Mouse (Mus musculus) forebrain, embryonic 15.5 days (tissue): ENCODE measurements at regions not wholly inside any gene's neighbourhood (a gene's known extent, or its start where the extent isn't known, plus 50 kb on each side); places are given as distances from the start of the nearest gene placed in this dataset.
A peak's percentile ranks its signal among the peaks of the same experiment; 100 is the strongest.
"Not testable (repeated sequence)": the region's sequence is repeated elsewhere in the genome, so short reads cannot be mapped to it uniquely, and the experiment has no call there.

Experiments used
- ATAC-seq: fragments of 200-750 bp; cut with Nextera tagmentation; replicated peaks from 2 replicates; pipeline ENCODE4 v1.8.0; 2017; ENCODE audit warnings: mild to moderate bottlenecking, moderate TSS enrichment, moderate library complexity
- H3K27ac ChIP-seq: fragments of 300-500 bp; sonication (generic); replicated peaks from 2 replicates; pipeline ENCODE4 v1.5.1; 2015; ENCODE audit warnings: mild to moderate bottlenecking, inconsistent platforms
- H3K27me3 ChIP-seq: fragments of 300-500 bp; sonication (generic); 2 replicates; pipeline ENCODE4 v1.6.1; 2015; ENCODE audit warnings: inconsistent platforms
- H3K36me3 ChIP-seq: fragments of 300-500 bp; sonication (generic); 2 replicates; pipeline ENCODE4 v1.6.1; 2015; ENCODE audit warnings: mild to moderate bottlenecking, inconsistent platforms
- H3K4me1 ChIP-seq: fragments of 300-500 bp; sonication (generic); 2 replicates; pipeline ENCODE4 v1.6.1; 2015; ENCODE audit warnings: inconsistent platforms
- H3K4me2 ChIP-seq: fragments of 300-500 bp; sonication (generic); replicated peaks from 2 replicates; pipeline ENCODE4 v1.6.1; 2015; ENCODE audit warnings: mild to moderate bottlenecking, inconsistent platforms
- H3K4me3 ChIP-seq: fragments of 300-500 bp; sonication (generic); 2 replicates; pipeline ENCODE4 v1.5.1; 2015; ENCODE audit warnings: mild to moderate bottlenecking, inconsistent platforms
- H3K9ac ChIP-seq: fragments of 300-500 bp; sonication (generic); replicated peaks from 2 replicates; pipeline ENCODE4 v1.6.1; 2015; ENCODE audit warnings: mild to moderate bottlenecking, inconsistent platforms
- H3K9me3 ChIP-seq: fragments of 300-500 bp; sonication (generic); 2 replicates; pipeline ENCODE4 v1.6.1; 2016; ENCODE audit warnings: inconsistent platforms
- WGBS: fragments of 180-500 bp; shearing (Covaris S2); methylation state at CpG from one replicate; pipeline ENCODE4 v1.1.7; 2015; ENCODE audit warnings: mixed read lengths; 5-methylcytosine and 5-hydroxymethylcytosine counted together

- no peak for ATAC-seq
- no peaks in the 10 kb centered on the region for H3K4me1 ChIP-seq
- H3K36me3 ChIP-seq: no peaks in the 10 kb centered on the region
- no peak overlapping the region for H3K4me2 ChIP-seq
- no peak overlapping the region for H3K27ac ChIP-seq
- H3K27me3 ChIP-seq: no peaks in the 10 kb centered on the region
- WGBS: 91% methylated on average over 1 of the region's 1 CpGs
- H3K9ac ChIP-seq: no peak overlapping the region
- H3K9me3 ChIP-seq: no peaks in the 10 kb centered on the region
- H3K4me3 ChIP-seq: no peak overlapping the region
Measured at GRCm38 (mm10) chr6:41176034-41176433, 126.0 kb upstream of the Try4 start.

GRCm38 (mm10) chr6:41163491-41163890 lies 128.2 kb upstream of the 2210010C04Rik start:
- 79% methylated on average over 1 of the region's 1 CpGs for WGBS
- H3K27ac ChIP-seq: no peak overlapping the region
- no peak overlapping the region for H3K4me3 ChIP-seq
- no peaks in the 10 kb centered on the region for H3K9me3 ChIP-seq
- no peak overlapping the region for H3K4me2 ChIP-seq
- H3K9ac ChIP-seq: no peak overlapping the region
- no peak for ATAC-seq
- no peaks in the 10 kb centered on the region for H3K27me3 ChIP-seq
- H3K4me1 ChIP-seq: no peaks in the 10 kb centered on the region
- no peaks in the 10 kb centered on the region for H3K36me3 ChIP-seq

- Histone ChIP-seq H3K4me3 (no peak overlapping the region), H3K36me3 (no peaks in the 10 kb centered on the region), H3K27me3 (no peaks in the 10 kb centered on the region), H3K4me2 (no peak overlapping the region), H3K4me1 (no peaks in the 10 kb centered on the region), H3K9ac (no peak overlapping the region), H3K9me3 (no peaks in the 10 kb centered on the region), H3K27ac (no peak overlapping the region)
- ATAC-seq: no peak
- WGBS: 80% methylated on average over 1 of the region's 1 CpGs
Measured at GRCm38 (mm10) chr6:41161693-41162092, 126.4 kb upstream of the 2210010C04Rik start.

- Histone ChIP-seq H3K36me3 (no peaks in the 10 kb centered on the region), H3K9me3 (no peaks in the 10 kb centered on the region), H3K4me1 (no peaks in the 10 kb centered on the region), H3K9ac (no peak overlapping the region), H3K27me3 (no peaks in the 10 kb centered on the region), H3K4me2 (no peak overlapping the region), H3K27ac (no peak overlapping the region), H3K4me3 (no peak overlapping the region)
- 90% methylated on average over 7 of the region's 7 CpGs for WGBS
- ATAC-seq: no peak
Measured at GRCm38 (mm10) chr6:41152101-41152500, 116.8 kb upstream of the 2210010C04Rik start.

GRCm38 (mm10) chr6:41151542-41151941 lies 116.2 kb upstream of the 2210010C04Rik start:
- Histone ChIP-seq H3K4me3 (no peak overlapping the region), H3K27ac (no peak overlapping the region), H3K9ac (no peak overlapping the region), H3K4me1 (no peaks in the 10 kb centered on the region), H3K4me2 (no peak overlapping the region), H3K27me3 (no peaks in the 10 kb centered on the region), H3K9me3 (no peaks in the 10 kb centered on the region), H3K36me3 (no peaks in the 10 kb centered on the region)
- no peak for ATAC-seq
- WGBS: 87% methylated on average over 3 of the region's 3 CpGs

- no peak for ATAC-seq
- Histone ChIP-seq H3K9me3 (no peaks in the 10 kb centered on the region), H3K4me2 (no peak overlapping the region), H3K27me3 (no peaks in the 10 kb centered on the region), H3K4me1 (no peaks in the 10 kb centered on the region), H3K27ac (no peak overlapping the region), H3K9ac (no peak overlapping the region), H3K4me3 (no peak overlapping the region), H3K36me3 (no peaks in the 10 kb centered on the region)
- WGBS: 89% methylated on average over 1 of the region's 1 CpGs
Measured at GRCm38 (mm10) chr6:41140916-41141315, 105.6 kb upstream of the 2210010C04Rik start.

GRCm38 (mm10) chr6:41137401-41137777 lies 102.1 kb upstream of the 2210010C04Rik start:
- ATAC-seq: peak; percentile 23; the same call in 1 of the 2 replicates
- not testable (repeated sequence) for H3K27ac ChIP-seq, H3K4me3 ChIP-seq, H3K9me3 ChIP-seq, H3K9ac ChIP-seq, H3K4me2 ChIP-seq, H3K27me3 ChIP-seq, H3K4me1 ChIP-seq, H3K36me3 ChIP-seq
- WGBS: 33% methylated on average over 2 of the region's 2 CpGs

- WGBS: 33% methylated on average over 6 of the region's 6 CpGs
- H3K4me3 ChIP-seq: no peak overlapping the region
- H3K4me2 ChIP-seq: no peak overlapping the region
- H3K27ac ChIP-seq: no peak overlapping the region
- H3K9me3 ChIP-seq: no peaks in the 10 kb centered on the region
- H3K4me1 ChIP-seq: no peaks in the 10 kb centered on the region
- H3K36me3 ChIP-seq: no peaks in the 10 kb centered on the region
- no peak overlapping the region for H3K9ac ChIP-seq
- peak; percentile 74 for ATAC-seq
- H3K27me3 ChIP-seq: no peaks in the 10 kb centered on the region
Measured at GRCm38 (mm10) chr6:41136717-41137400, 101.5 kb upstream of the 2210010C04Rik start.

- no peaks in the 10 kb centered on the region for H3K36me3 ChIP-seq
- no peak overlapping the region for H3K27ac ChIP-seq
- no peak for ATAC-seq
- no peak overlapping the region for H3K4me2 ChIP-seq
- no peaks in the 10 kb centered on the region for H3K9me3 ChIP-seq
- H3K4me3 ChIP-seq: no peak overlapping the region
- H3K4me1 ChIP-seq: no peaks in the 10 kb centered on the region
- no peak overlapping the region for H3K9ac ChIP-seq
- WGBS: 79% methylated on average over 4 of the region's 4 CpGs
- no peaks in the 10 kb centered on the region for H3K27me3 ChIP-seq
Measured at GRCm38 (mm10) chr6:41135160-41135559, 99.9 kb upstream of the 2210010C04Rik start.

- 91% methylated on average over 4 of the region's 4 CpGs for WGBS
- no peak overlapping the region for H3K4me2 ChIP-seq
- H3K4me1 ChIP-seq: no peaks in the 10 kb centered on the region
- H3K36me3 ChIP-seq: no peaks in the 10 kb centered on the region
- no peaks in the 10 kb centered on the region for H3K27me3 ChIP-seq
- no peak overlapping the region for H3K9ac ChIP-seq
- no peak overlapping the region for H3K4me3 ChIP-seq
- H3K9me3 ChIP-seq: no peaks in the 10 kb centered on the region
- no peak for ATAC-seq
- H3K27ac ChIP-seq: no peak overlapping the region
Measured at GRCm38 (mm10) chr6:41129906-41130305, 94.6 kb upstream of the 2210010C04Rik start.

- H3K27ac ChIP-seq: no peak overlapping the region
- 93% methylated on average over 7 of the region's 7 CpGs for WGBS
- no peaks in the 10 kb centered on the region for H3K36me3 ChIP-seq
- no peak overlapping the region for H3K4me3 ChIP-seq
- H3K27me3 ChIP-seq: no peaks in the 10 kb centered on the region
- no peaks in the 10 kb centered on the region for H3K9me3 ChIP-seq
- no peak for ATAC-seq
- no peak overlapping the region for H3K9ac ChIP-seq
- H3K4me1 ChIP-seq: no peaks in the 10 kb centered on the region
- H3K4me2 ChIP-seq: no peak overlapping the region
Measured at GRCm38 (mm10) chr6:41127816-41128215, 92.5 kb upstream of the 2210010C04Rik start.

GRCm38 (mm10) chr6:41126855-41127254 lies 91.5 kb upstream of the 2210010C04Rik start:
- Histone ChIP-seq H3K36me3 (no peaks in the 10 kb centered on the region), H3K4me1 (no peaks in the 10 kb centered on the region), H3K4me3 (no peak overlapping the region), H3K9ac (no peak overlapping the region), H3K4me2 (no peak overlapping the region), H3K9me3 (no peaks in the 10 kb centered on the region), H3K27ac (no peak overlapping the region), H3K27me3 (no peaks in the 10 kb centered on the region)
- ATAC-seq: no peak

GRCm38 (mm10) chr6:41121641-41122040 lies 86.3 kb upstream of the 2210010C04Rik start:
- Histone ChIP-seq H3K4me3 (no peak overlapping the region), H3K9ac (no peak overlapping the region), H3K27me3 (no peaks in the 10 kb centered on the region), H3K4me2 (no peak overlapping the region), H3K9me3 (no peaks in the 10 kb centered on the region), H3K4me1 (no peaks in the 10 kb centered on the region), H3K27ac (no peak overlapping the region), H3K36me3 (no peaks in the 10 kb centered on the region)
- 92% methylated on average over 3 of the region's 3 CpGs for WGBS
- no peak for ATAC-seq
